Mouse (Mus musculus) kidney, postnatal 0 days (tissue): Measurements from ENCODE around the gene Reps2. TPM values are rescaled to one million over a fixed set of nuclear protein-coding genes. Genes with fewer than 3 reads are reported as not detected.

Experiments
- ATAC-seq: fragments of 200-750 bp; cut with Nextera tagmentation; replicated peaks from 2 replicates; pipeline ENCODE4 v1.8.0; 2017; ENCODE audit warnings: low read depth, moderate number of reproducible peaks, moderate TSS enrichment, moderate library complexity; ENCODE audit not compliant: low FRiP score
- DNase-seq: peaks from one replicate; pipeline ENCODE4 v3.0.0-alpha.2; 2016; ENCODE audit warnings: low spot score
- H3K27ac ChIP-seq: fragments of 300-500 bp; sonication (generic); 2 replicates; pipeline ENCODE4 v1.5.1; 2014; ENCODE audit warnings: mild to moderate bottlenecking
- H3K27me3 ChIP-seq: fragments of 300-500 bp; sonication (generic); 2 replicates; pipeline ENCODE4 v1.6.1; 2014; ENCODE audit warnings: low read length, mixed read lengths; ENCODE audit not compliant: insufficient read depth
- H3K36me3 ChIP-seq: fragments of 300-500 bp; sonication (generic); 2 replicates; pipeline ENCODE4 v1.6.1; 2014; ENCODE audit warnings: low read length, mixed read lengths; ENCODE audit not compliant: insufficient read depth
- H3K4me1 ChIP-seq: fragments of 300-500 bp; sonication (generic); replicated peaks from 2 replicates; pipeline ENCODE4 v1.6.1; 2014; ENCODE audit warnings: antibody characterized with exemption, low read length, mixed read lengths; ENCODE audit not compliant: insufficient read depth
- H3K4me2 ChIP-seq: fragments of 300-500 bp; sonication (generic); 2 replicates; pipeline ENCODE4 v1.6.1; 2014; ENCODE audit warnings: mild to moderate bottlenecking, low read length, moderate library complexity, mixed read lengths
- H3K4me3 ChIP-seq: fragments of 300-500 bp; sonication (generic); replicated peaks from 2 replicates; pipeline ENCODE4 v1.5.1; 2014; ENCODE audit warnings: low read depth, low read length
- H3K9ac ChIP-seq: fragments of 300-500 bp; sonication (generic); 2 replicates; pipeline ENCODE4 v1.6.1; 2014; ENCODE audit warnings: low read depth, low read length
- H3K9me3 ChIP-seq: fragments of 300-500 bp; sonication (generic); replicated peaks from 2 replicates; pipeline ENCODE4 v1.6.1; 2016; ENCODE audit warnings: low read length, inconsistent platforms, mixed read lengths
- CTCF ChIP-seq: IDR thresholded peaks from 2 replicates; pipeline ENCODE4 v1.5.1; 2016; ENCODE audit warnings: antibody characterized with exemption, low read depth, mild to moderate bottlenecking, moderate library complexity
- WGBS: fragments of 180-500 bp; shearing (Covaris S2); extraction: QIAGEN DNeasy Blood & Tissue Kit; methylation state at CpG from one replicate; pipeline ENCODE4 v1.1.7; 2014; 5-methylcytosine and 5-hydroxymethylcytosine counted together
- polyA plus RNA-seq: library from polyadenylated mRNA; unstranded; fragments of >200 nt; fragmentation: Nextera tagmentation; extraction: Ambion mirVana; gene quantifications from 2 replicates; pipeline ENCODE4 v1.2.1, GENCODE M21; 2015

The Reps2 gene
- polyA plus RNA-seq, 1 experiment from 2014 or later, result 1.7 TPM

DNA sequence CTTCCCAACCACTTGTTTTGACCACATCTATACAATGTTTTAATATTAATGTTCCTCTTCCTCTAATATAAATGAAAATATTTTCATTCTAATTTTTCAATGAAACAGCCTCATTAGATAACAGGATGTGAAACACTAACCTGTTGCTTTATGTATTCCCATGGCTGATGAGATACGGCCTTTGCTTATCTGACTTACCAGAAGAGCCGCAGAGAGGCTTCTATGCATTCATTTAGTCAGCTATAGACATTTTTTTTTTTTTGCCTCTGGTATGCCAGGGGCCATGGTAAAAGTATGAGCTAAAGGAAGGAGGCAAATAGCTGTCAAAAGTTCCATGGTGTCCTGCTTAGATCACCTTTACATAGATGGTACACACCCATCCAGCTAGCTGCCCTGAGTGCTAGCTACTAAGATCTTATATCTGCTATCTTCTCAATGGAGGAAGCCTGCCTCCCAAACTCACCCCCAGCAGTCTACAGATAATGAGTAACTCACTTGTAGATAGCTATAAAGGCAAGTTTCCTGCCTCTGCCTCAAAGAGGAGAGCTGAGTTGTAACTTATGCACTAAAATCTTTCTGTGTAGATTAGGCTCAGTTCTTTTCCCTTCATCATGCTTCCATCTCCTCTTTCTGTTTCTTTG, 196.7 kb downstream of the Reps2 start:
- DNase-seq (no peak), ATAC-seq (no peak)
- no peaks in the 10 kb centered on the region for H3K4me1 ChIP-seq
- no peaks in the 10 kb centered on the region for H3K27me3 ChIP-seq
- H3K27ac ChIP-seq, result no peak overlapping the region
- H3K4me3 ChIP-seq, result no peak overlapping the region
- no peaks in the 10 kb centered on the region for H3K36me3 ChIP-seq
- no peak overlapping the region for H3K4me2 ChIP-seq
- no peak for TF ChIP-seq CTCF
- no peaks in the 10 kb centered on the region for H3K9me3 ChIP-seq
- WGBS, result 93% methylated on average over 2 of the region's 2 CpGs
- H3K9ac ChIP-seq, result no peak overlapping the region

DNA sequence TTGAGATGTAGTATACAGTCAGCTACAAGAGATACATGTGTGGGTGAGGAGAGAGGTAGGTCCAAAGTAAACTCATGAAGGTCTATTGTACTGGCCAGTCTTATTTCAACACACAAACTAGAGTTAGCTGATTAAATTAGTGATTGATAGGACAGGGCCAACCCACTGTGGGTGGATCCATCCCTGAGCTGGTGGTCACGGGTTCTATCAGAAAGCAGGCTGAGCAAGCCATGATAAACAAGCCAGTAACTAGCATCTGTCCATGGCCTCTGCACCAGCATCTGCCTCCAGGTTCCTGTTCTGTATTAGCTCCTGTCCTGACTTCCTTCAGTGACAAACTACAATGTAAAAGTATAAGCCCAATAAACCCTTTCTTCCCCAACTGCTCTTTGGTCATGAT, 200.1 kb downstream of the Reps2 start:
- ATAC-seq (no peak), DNase-seq (no peak)
- WGBS, result 75% methylated on average over 1 of the region's 1 CpGs
- Histone ChIP-seq H3K9ac (no peak overlapping the region), H3K4me3 (no peak overlapping the region), H3K4me2 (no peak overlapping the region), H3K9me3 (no peaks in the 10 kb centered on the region), H3K4me1 (no peaks in the 10 kb centered on the region), H3K36me3 (no peaks in the 10 kb centered on the region), H3K27me3 (no peaks in the 10 kb centered on the region), H3K27ac (no peak overlapping the region)
- no peak for TF ChIP-seq CTCF

DNA sequence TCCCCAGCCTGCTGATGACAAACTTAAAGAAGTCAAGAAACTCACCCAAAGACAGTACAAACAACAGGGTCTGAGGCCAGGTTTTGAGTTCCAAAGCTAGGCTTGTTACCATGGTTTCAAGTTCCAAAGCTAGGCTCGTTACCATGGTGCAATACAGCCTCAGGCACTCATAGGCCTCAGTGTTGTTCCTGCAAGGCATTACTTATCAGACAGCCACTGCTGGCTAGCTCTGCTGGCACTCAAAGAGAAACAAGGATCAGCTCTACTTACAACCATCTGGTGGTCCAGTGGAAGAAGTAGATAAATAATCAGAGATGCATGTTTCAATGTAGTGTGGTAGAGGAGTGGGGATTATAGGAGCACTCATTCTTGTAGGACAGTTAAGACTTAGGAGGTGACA, 200.5 kb downstream of the Reps2 start:
- Histone ChIP-seq H3K4me1 (no peaks in the 10 kb centered on the region), H3K27ac (no peak overlapping the region), H3K4me2 (no peak overlapping the region), H3K9me3 (no peaks in the 10 kb centered on the region), H3K9ac (no peak overlapping the region), H3K4me3 (no peak overlapping the region), H3K27me3 (no peaks in the 10 kb centered on the region), H3K36me3 (no peaks in the 10 kb centered on the region)
- no peak for TF ChIP-seq CTCF
- ATAC-seq (no peak), DNase-seq (no peak)
- WGBS, result 37% methylated on average over 1 of the region's 1 CpGs

DNA sequence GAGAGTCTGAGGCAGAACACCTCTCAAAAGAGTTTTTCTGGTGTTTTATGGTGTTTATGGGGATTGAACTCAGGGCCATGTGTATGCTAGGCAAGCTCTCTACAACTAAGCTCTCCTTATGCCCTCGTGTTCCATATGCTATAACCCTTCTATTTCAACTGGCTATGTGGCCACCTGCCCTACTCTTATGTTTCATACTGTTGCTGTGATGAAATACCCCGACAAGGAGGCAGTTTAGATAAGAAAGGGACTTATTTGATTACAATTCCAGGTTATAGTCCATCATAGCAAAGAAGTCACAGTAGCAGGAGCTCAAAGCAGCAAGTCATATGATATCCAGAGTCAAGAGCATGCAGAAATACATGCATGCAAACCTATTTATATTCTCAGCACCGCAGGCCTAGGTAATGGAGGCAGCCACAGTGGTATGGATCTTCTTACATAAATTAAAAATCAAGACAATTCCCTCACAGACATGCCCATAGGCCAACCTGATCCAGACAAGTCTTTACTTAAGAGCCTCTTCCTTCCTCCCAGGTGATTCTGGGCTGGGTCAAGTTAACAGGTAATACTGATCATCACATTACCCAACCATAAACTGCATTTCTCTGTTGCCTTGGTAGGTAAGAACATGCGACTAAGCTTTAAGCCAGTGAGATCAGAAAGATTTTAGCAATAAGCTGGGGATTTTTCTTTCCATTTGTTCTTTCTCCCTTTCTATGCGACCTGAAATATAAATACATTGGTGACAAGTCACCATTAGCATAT, 210.5 kb downstream of the Reps2 start:
- WGBS, result 71% methylated on average over 5 of the region's 5 CpGs
- Histone ChIP-seq H3K4me2 (no peak overlapping the region), H3K27ac (no peak overlapping the region), H3K4me1 (no peaks in the 10 kb centered on the region), H3K27me3 (no peaks in the 10 kb centered on the region), H3K9ac (no peak overlapping the region), H3K9me3 (no peaks in the 10 kb centered on the region), H3K4me3 (no peak overlapping the region), H3K36me3 (no peaks in the 10 kb centered on the region)
- no peak for ATAC-seq
- TF ChIP-seq CTCF, result no peak
- no peak for DNase-seq

DNA sequence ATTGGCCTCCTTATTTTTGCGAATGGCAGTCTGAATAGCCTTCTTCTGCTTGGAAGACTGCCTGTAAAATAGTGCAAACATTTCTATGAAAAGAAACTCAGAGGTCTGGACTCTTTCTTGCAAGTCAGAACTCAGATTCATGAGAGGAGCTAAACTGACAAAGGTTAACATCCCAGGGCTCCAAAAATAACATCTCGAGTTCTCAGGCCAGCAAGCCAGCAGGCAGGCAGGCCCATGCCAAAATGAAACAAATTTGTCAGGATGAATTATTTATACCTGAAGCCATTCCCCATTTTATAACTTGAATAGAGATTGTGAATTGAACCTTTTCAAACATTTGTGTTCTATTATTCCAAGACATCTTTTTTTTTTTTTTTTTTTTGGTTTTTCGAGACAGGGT, 215.8 kb downstream of the Reps2 start:
- Histone ChIP-seq H3K9ac (no peak overlapping the region), H3K4me3 (no peak overlapping the region), H3K9me3 (no peaks in the 10 kb centered on the region), H3K27ac (no peak overlapping the region), H3K36me3 (no peaks in the 10 kb centered on the region), H3K4me1 (no peaks in the 10 kb centered on the region), H3K4me2 (no peak overlapping the region), H3K27me3 (no peaks in the 10 kb centered on the region)
- no peak for DNase-seq
- WGBS, result 38% methylated on average over 2 of the region's 3 CpGs
- ATAC-seq, result no peak
- no peak for TF ChIP-seq CTCF

DNA sequence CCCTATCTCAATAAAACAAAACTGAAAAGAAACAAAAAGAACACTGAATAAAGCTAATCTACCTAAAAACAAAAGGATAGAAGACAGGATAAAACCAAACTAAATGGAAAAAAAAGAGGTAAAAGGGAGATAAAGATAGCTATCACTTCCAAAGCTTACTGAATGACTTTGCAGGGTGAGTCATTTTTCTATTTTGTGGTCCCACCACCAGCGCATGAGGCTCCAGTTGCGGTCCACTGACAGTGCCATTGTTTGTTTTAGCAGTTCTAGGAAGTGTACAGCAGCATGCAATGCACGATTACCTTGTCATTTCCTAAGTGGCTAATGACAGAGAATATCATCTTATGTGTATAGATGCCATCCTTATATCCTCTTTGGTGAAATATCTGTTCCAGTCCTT, 224.0 kb downstream of the Reps2 start:
- no peaks in the 10 kb centered on the region for H3K9me3 ChIP-seq
- no peaks in the 10 kb centered on the region for H3K36me3 ChIP-seq
- no peak for TF ChIP-seq CTCF
- no peak for ATAC-seq
- H3K9ac ChIP-seq, result no peak overlapping the region
- H3K4me2 ChIP-seq, result no peak overlapping the region
- no peak overlapping the region for H3K4me3 ChIP-seq
- H3K27me3 ChIP-seq, result no peaks in the 10 kb centered on the region
- H3K4me1 ChIP-seq, result no peaks in the 10 kb centered on the region
- no peak for DNase-seq
- no peak overlapping the region for H3K27ac ChIP-seq
- WGBS, result 76% methylated on average over 3 of the region's 3 CpGs

DNA sequence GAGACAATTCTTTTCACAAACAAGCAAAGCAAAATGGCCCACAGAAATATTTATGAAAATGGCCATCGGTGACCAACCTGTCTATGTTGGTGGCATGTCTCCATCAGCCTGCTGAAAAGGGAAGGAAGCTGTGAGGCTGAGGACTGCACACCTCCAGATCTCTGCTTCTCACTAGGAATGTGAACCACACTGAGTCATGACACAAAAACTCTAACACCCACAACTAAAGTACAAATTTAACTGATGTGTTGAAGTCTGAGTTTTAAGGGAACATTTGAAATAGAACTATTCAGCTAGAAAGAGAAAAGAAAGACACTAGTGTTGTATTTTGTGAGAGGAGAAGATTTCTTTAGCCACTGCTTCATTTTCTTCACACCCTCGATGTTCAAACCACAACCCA, 230.3 kb downstream of the Reps2 start:
- ATAC-seq (no peak), DNase-seq (no peak)
- no peaks in the 10 kb centered on the region for H3K9me3 ChIP-seq
- no peaks in the 10 kb centered on the region for H3K27me3 ChIP-seq
- H3K4me2 ChIP-seq, result no peak overlapping the region
- WGBS, result 82% methylated on average over 2 of the region's 2 CpGs
- no peak overlapping the region for H3K27ac ChIP-seq
- H3K4me1 ChIP-seq, result no peaks in the 10 kb centered on the region
- no peaks in the 10 kb centered on the region for H3K36me3 ChIP-seq
- no peak overlapping the region for H3K4me3 ChIP-seq
- no peak for TF ChIP-seq CTCF
- H3K9ac ChIP-seq, result no peak overlapping the region
